Mouse (Mus musculus): ENCODE measurements around the gene Jag2.
A peak's percentile ranks its signal among the peaks of the same experiment; 100 is the strongest.

Jag2 gene

DNA sequence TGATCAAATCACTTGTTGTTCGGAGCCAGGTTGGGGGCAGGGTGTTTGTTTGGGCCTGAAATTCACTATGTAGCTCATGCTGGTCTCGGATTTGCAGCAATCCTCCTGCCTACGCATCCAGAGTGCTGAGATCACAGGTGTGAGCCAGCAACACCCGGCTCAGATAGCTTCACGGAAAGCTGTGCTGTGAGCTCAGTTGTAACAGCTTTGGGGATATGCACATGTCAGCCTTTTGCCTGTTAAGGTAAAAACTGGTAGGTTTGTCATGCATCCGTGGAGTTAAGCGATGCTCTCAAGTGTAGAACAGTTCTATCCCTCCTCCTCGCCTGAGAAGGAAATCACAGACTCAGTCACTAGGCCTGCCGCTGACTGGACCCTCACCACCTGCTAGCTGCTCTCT is 28.9 kb downstream of the Jag2 start:
- DNase-seq (ENCODE audit: low spot score in 2 of 2), result peak in 1 of 2 experiments; percentile 78

DNA sequence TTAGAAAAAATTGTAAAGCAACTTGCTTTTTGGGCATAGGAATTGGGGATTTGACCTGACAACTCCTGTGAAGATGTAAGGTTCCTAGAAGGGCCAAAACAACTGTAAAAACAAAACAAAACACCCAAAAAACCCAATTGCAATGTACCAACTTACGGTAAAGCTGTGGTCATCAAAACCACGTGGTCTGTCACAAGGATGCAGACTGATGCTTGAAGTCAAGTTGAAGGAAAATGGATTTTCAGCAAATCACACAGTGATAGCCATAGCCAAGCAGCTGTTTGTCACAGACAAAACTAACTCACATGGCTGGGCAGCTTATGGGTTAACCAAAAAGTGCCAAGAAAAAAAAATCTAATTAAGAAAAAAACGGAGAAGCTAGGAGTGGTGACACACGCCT is 30.6 kb downstream of the Jag2 start:
- no peak for DNase-seq (ENCODE audit: low spot score in 2 of 2)

DNA sequence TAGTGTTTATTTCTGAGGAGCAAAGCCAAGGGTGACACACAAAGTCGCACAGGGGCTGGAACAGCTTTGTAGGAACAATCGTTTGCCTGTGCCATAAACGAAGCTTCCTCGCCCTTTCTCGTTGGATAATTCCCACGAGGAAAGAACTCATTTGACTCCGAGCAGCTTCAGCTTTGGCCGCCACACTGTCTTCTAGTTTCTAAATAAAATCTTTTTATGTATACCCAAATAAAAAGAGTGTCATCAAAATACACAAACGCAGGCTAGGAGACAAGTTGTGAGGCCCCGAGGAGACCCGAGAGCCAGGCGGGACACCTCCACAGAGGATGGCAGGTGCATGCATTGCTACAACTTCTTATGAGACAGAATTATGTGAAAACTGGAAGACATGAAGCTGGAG is 31.2 kb downstream of the Jag2 start:
- DNase-seq (ENCODE audit: low spot score in 2 of 2), result no peak

DNA sequence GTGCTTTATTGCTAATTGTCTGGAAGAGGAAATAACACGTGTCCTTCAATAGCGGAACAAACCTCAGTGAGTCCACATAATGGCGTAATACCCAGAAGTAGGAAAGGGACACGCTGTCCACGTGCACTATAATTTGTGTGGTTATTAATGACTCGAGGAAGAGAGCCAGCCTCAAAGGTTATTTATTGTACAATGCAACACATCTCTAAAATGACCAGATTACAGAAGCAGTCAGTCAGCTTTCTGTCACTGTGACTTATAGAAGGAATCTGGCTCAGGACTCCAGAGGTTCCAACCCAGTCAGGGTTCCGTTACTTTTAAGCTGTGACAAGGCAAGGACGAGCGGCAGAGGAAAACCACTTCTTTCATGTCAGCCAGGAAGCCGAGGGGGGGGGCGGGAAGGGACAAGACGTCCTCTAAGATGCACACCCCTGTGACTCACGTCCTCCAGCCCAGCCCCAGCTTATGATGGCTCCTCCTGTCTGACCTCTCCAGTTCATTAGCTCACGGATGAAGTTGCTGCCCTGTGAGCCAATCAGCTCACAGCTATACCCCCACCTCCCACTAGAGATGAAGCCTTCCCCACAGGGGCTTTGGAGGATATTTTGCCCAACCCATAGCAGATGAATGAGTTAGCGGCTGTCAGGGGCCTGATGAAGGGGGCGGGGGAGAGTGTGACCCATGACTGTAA is 31.9 kb downstream of the Jag2 start:
- no peak for DNase-seq (ENCODE audit: low spot score in 2 of 2)

DNA sequence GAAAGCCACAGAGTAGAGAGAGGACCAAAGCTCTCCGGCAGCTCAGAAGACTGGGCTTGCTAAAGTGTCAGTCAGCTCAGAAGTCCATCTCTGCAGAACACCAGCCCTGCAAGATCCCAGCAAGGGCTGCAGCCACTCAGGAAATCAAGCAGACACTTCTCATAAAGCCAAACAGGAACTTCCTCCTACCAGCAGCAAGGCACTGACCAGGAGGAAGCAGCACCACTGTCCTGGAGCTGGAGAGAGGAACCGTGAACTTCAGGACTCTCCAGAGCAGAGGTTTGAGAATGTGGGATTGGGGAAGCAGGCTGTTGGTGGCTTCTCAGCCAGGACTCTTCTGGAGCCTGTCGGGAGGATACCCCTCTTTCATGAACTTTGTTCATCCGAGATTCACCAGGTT is 34.6 kb downstream of the Jag2 start:
- DNase-seq (ENCODE audit: low spot score in 2 of 2), result no peak

DNA sequence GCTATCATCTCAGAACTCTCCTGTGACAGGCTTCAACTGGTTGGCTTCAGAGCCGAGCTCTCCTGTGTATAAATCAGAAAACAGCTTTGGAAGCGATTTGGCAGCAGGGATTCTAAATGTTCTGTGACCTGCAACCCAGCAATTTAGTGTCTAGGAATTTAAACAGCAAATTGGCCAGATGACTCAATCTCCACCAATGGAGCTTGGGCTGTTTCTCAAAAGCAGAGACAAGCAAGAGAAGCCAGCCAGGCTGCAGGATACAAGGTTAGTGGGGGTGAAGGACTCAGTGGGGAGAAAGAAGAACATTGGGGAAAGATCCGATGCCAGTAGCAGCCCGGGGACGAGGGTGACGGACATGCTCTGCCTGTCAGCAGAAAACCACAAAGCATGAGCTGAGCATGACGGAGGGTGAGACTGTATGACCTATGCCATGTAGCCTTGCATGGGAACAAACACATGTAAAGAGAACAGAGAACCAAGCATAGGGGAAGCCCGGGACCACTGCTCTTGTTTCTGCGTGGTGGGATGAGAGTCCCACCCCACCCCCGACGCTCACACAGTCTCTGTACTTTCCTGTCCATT is 35.2 kb downstream of the Jag2 start:
- DNase-seq (ENCODE audit: low spot score in 2 of 2), result no peak

DNA sequence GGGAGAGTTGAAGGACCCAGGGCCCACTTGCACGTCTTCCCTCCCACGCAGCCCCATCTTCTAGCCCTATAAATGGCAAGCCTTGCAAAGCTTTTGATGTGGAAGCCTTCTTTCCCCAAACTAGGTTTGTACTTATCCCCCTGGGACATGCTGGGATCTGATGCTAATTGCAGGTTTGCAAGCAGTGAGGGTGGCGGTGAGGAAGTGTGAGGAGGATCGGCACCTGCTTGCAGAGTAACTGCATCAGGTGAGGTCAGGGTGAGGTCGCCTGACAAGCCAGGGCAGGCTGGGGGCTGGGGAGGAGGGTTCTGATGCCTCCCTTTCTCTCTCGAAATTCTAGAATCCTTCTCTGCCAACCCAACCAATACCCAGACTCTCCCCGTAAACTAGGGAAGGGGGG is 44.1 kb downstream of the Jag2 start:
- DNase-seq (ENCODE audit: low spot score in 2 of 2), result no peak

DNA sequence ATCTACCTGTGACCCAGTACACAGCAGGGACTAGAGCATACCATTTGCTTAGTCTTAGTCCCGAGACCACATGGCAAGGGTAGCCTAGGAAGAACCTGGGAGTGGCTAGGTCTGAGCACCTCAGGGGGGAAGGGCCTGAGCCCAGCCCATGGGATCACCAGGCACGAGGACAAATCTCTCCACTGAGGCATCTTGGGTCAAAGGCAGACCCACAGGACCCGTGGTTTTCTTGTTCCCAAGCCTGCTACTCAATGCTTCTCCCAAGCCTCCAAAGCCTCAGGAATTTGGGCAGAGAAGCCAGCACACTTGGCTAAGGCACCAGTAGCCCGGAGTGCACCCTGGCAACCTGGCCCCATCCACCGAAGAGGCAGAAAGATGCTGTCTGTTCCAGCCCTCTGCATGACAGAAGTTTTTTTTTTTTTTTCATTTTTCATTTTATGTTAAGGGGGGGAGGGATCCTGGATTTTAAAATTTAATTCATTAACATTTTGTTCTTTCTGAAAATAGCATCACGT is 48.2 kb downstream of the Jag2 start:
- DNase-seq (ENCODE audit: low spot score in 2 of 2), result no peak

DNA sequence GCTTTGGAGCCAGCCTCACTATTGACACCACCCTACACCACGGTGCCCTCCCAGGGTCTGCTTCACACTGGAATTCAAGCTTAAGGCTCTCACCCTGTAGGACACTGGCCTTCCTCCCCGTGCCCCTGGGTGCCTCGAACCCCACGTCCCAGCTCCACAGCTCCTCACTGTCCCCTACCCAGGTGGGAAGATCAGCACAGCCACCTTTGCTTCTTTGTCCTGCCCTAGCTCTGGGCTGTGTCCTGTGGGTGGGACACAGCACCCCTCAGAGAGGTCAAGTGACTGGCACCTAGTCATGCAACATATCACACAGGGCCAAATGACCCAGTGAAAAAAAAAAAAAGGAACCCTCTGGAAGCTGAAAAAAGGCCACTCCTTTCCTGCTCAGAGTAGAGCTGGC is 48.9 kb downstream of the Jag2 start:
- no peak for DNase-seq (ENCODE audit: low spot score in 2 of 2)

DNA sequence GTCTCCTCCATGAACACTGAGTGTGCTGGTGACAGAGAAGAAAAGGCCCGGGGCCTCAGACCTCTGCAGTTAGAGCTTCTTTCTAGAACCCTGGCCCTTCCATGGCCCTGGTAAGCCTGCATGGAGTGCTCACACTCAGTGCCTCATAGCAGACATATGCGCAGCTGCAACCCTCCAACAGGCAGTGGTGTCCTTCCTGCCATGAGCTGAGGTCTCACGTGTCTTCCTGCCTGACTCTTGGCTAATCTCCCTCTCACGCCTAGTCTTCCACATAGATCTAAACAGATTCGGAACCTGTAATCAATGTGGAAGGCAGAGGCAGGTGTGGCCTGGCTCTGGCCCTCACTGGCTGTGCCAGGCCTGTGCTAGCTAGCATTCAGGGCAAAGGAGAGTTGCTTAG is 49.8 kb downstream of the Jag2 start:
- DNase-seq (ENCODE audit: low spot score in 2 of 2), result no peak

DNA sequence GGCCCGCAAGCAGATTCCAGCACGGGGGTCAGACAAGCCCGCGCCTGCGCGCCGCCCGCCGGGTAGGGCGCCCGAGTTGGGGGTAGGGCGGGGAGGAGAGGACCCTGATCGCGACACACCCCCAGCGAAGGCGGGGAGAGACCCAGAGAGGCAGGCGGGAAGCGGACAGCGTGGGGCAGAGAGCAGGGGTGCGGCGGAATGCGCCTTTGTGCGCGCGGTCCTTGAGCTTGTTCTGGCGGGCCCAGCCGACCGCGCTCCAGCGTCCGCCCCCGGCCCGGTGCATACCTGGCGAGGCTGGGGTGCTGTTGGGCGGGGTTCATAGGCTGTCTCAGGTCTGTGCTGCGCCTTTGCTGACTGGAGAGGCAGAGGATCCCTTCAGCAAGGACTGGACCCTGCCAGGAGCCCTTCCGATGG is 52.0 kb downstream of the Jag2 start:
- no peak for DNase-seq (ENCODE audit: low spot score in 2 of 2)

DNA sequence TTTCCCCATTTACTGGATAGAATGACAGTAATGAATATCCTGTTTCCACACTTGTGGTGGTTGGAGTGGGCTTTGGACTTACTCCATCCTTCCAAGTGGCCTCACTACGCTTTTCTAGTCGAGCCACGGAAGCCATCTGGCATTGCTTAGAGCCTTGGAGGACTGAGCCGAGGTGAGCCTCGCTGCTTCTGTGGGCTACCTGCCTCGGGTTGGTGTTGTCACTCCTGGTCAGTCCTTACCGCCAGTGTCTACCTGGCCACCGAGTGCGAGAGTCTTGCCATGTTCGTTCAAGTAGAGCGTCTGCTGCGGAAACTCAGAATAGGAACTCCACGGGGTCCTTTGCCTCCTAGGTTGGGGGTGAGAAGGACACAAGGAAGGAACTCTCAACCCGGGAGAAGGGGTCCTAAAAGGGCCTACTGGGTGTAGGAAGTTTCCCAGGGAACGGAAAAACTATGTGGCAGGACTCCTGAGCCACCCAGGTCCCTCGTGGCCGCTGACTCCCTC is 52.5 kb downstream of the Jag2 start:
- DNase-seq (ENCODE audit: low spot score in 2 of 2), result no peak

DNA sequence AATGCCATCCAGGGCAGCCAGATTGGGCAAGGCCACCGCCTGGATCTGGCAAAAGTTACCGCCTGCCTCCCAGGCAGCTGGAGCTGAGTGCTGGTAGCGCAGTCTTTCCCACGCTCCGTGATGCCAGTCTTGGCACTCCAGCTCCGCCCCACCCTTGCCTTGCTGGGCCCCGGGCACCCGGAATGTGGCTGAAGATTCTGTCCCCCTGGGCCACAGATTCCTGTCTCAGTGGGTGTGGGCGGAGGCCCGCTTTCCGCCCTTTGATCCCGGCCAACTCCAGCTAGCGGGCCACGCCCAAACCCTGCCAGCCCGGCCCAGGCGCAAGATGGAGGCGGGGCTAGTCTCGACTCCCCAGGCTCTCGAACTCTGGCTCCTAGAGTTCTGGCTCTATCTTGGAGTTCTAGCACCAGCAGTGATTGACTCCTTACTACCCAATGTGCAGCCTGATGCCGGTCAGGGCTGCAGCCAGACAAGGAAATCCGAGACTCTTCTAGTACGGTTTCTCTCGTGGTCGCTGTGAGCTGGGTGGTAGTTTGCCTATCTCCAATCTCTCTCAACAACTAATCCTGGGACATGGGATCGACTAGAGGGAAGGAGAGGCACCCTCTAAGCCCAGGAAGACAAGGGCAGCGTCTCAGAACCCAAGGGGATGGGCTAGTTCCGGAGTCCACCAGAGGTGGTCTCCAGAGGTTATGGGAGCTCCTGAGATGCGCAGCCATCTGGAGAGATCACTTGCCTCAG is 53.1 kb downstream of the Jag2 start:
- DNase-seq (ENCODE audit: low spot score in 2 of 2), result no peak

DNA sequence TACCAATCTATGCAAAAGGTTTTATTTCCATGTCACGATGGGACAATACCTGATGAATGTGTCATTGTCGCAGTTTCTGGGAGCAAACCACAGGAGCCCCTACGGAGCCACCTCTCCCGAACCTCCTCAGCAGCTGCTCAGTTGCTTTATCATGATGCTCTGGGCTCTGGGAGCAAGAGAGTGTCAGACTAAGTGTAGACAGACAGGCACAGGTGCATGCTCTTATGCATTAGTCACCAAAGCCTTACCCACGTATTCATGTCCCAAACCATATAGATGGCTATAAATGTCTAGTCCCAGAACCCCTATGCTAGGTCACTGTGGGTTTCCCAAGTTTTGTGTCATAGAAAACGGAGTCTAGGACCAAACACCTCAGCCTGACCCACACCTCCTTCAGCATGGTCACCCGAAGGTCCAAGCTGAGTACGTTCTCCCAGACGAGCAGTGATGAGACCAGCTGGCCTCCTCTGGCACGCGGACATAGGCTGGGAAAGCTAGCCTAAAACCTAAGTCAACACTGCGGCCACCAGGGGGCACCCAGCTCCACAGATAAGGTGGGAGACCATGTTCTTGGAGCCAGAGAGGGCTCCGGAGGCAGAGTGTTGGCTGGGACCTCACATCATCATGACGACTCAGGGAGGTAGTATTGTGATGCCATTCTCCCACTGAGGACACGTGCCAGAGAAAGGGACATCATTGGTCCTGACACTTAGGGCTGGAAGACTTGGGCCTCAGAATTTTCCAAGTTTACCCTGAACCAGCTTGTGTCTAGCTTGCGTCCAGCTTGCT is 54.2 kb downstream of the Jag2 start:
- DNase-seq (ENCODE audit: low spot score in 2 of 2), result peak; percentile 86 to 92

DNA sequence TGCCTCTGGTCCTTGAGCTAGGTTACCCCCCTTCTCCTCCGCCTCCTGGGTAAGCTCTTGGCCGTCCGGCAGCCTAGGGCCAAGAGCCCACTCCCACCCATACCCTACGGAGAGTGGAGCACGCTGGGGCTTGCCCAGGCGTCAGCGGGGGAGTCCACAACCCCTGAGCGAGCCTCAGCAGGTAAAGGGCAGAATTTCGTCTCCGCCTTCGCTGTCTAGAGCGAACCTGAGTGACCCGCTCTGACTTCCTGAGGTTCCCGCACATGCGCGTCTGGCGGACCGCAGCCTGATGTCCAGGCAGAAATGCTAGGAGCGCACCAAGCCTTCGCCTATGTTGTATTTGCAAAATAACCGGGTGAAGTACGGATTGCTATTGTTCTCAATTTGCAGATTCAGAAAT is 55.4 kb downstream of the Jag2 start:
- DNase-seq (ENCODE audit: low spot score in 2 of 2), result no peak

DNA sequence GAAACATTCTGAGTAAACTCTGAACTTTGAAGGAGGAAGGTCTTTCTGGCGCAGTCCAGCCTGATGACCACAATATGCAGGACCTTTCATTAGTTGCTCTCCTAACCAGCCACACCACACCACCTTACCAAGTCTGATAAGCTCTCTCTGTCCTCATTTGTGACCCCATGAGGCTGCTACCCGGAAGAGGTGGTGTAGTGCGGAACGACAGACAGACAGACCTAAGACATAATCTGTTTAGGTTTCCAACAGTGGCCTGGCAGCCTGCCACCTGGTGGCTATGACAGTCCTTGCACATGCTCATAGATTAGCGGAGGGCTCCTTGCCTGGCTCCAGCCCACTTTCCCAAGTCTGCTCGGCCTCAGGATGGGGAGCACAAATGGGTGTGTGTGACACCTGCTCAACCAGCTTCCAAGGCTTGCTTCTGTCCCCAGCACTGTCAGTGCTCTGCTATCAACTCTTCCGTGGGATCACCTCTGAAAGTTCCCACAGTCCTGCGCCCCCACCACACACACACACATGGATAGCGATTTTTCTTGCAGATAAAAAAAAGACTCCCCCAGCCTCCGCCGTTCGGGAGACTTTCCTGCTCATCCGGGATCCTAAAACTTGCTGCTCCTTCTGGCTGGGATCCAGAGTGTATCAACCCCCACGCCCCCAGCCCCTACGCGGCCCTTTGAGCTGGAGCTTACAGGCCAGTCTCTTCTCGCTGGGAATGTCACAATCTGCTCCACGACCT is 56.0 kb downstream of the Jag2 start:
- peak; percentile 72 to 80 for DNase-seq (ENCODE audit: low spot score in 2 of 2)

DNA sequence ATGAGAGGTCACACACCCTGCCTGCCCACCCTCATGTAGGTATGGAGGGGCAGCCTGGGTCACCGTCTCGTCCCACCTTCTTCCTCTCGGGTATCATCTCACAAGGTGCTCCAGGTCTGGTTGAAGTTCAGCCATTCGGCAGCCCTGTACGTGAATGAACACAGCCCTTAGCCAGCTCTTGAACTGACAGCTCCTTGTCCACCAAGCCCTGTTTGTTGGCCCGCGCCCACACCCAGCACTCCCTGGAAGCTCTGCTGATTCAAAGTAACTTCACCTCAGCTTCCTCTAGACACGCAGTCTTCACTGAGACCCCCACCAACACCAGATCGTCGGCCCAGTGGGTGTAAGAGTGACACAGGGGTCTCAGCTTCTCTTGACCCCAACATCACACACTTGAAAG is 56.6 kb downstream of the Jag2 start:
- DNase-seq (ENCODE audit: low spot score in 2 of 2), result no peak

DNA sequence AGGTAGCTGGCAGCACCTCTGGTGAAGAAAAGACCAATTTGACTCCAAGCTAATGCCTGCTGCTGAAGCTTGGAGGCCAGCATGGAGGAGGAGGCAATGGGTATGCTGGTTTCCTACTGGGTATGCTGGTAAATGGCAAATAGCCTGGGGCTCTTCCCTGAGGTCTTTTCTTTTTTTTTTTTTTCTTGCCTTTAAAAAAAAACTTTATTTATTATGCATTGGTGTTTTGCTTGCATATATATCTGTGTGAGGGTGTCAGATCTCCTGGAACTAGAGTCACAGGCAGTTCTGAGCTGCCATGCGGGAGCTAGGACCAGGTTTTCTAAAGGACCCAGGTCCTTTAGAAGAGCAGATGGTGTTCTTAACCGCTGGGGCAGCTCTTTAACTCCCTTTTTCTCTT is 58.3 kb downstream of the Jag2 start:
- no peak for DNase-seq (ENCODE audit: low spot score in 2 of 2)

DNA sequence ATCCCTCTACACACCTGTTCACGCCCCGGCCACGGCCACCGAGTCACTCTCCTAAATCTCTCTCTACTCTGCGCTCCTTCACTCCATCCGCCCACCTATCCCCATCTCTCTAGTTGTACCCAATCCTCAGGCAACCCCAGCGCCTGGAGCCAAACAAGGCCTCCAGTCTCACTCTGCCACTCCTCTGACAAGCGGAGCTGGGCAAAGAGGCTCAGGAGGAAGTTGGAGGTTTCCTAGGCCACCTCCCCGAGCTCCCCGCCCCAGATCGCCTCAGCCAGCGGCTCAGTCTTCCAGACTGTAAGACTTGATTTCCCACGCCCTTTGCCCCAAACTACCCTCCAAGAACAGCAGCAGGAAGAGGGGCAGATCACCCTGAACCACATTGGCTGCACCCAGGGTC is 58.8 kb downstream of the Jag2 start:
- no peak for DNase-seq (ENCODE audit: low spot score in 2 of 2)

DNA sequence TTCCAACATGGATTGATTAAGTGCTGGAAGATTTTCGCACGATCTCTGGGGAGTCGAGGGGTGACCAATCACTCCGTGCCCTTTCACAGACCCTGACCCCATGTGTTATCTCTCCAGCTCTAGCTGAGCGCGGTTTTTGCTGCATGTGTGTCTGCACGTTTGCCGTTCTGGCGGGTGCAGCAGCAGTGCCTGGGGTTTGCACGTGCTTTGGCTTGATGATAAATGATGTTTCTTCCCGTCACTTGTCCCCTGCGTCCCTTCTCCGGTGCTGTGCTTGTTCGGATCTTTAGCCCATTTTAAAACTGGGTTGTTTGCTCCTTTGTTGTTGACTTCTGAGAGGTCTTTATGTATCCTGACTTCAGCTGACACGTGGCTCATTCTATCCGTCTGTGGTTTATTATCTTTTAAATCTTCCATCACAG is 59.8 kb downstream of the Jag2 start:
- DNase-seq (ENCODE audit: low spot score in 2 of 2), result no peak

Measured in right cerebral cortex, postnatal 10 days (tissue).